Mouse (Mus musculus) thymus, adult 2 months (tissue): Measurements from ENCODE around the gene Uvssa. TPM values are rescaled to one million over a fixed set of nuclear protein-coding genes. Genes with fewer than 3 reads are reported as not detected.

Source experiments
- DNase-seq: peaks from one replicate; pipeline ENCODE4 v3.0.0; 2021
- H3K27ac ChIP-seq: fragments of 200-500 bp; 2 replicates; pipeline ENCODE4 v1.5.1; 2012; ENCODE audit warnings: low read length, control low read depth; ENCODE audit not compliant: control insufficient read depth, insufficient read depth
- H3K27me3 ChIP-seq: fragments of 200-500 bp; 2 replicates; pipeline ENCODE4 v1.6.1; 2012; ENCODE audit warnings: mild to moderate bottlenecking, low read length, moderate library complexity, mixed read lengths; ENCODE audit not compliant: control insufficient read depth, insufficient read depth
- H3K36me3 ChIP-seq: fragments of 200-500 bp; 2 replicates; pipeline ENCODE4 v1.6.1; 2012; ENCODE audit warnings: mild to moderate bottlenecking, low read length, moderate library complexity; ENCODE audit not compliant: control insufficient read depth, insufficient read depth
- H3K4me1 ChIP-seq: fragments of 200-500 bp; replicated peaks from 2 replicates; pipeline ENCODE4 v1.6.1; 2012; ENCODE audit warnings: low read length; ENCODE audit not compliant: control insufficient read depth, insufficient read depth
- H3K4me3 ChIP-seq: fragments of 200-500 bp; 2 replicates; pipeline ENCODE4 v1.5.1; 2012; ENCODE audit warnings: mild to moderate bottlenecking, low read length, control low read depth, moderate library complexity; ENCODE audit not compliant: control insufficient read depth, insufficient read depth
- CTCF ChIP-seq: fragments of 200-500 bp; IDR thresholded peaks from 2 replicates; pipeline ENCODE4 v1.5.1; 2012; ENCODE audit warnings: mild to moderate bottlenecking, control low read depth, low read length, moderate library complexity, borderline replicate concordance; ENCODE audit not compliant: control insufficient read depth, poor library complexity, insufficient read depth; ENCODE audit errors: extremely low read depth
- POLR2A ChIP-seq: fragments of 200-500 bp; IDR thresholded peaks from 2 replicates; pipeline ENCODE4 v1.6.1; 2012; ENCODE audit warnings: mild to moderate bottlenecking, low read length, control low read depth, moderate library complexity; ENCODE audit not compliant: control insufficient read depth, poor library complexity, insufficient read depth; ENCODE audit errors: extremely low read depth
- WGBS: fragments of 180-500 bp; shearing (Covaris S2); methylation state at CpG from one replicate; pipeline ENCODE4 v1.1.7; 2018; 5-methylcytosine and 5-hydroxymethylcytosine counted together
- polyA plus RNA-seq: library from polyadenylated mRNA; depleted of rRNA; stranded (reverse); fragments of >200 nt; gene quantifications from 2 replicates; pipeline ENCODE4 v1.2.3, GENCODE M21; 2012; rRNA removed

Uvssa gene
- polyA plus RNA-seq, 1 experiment: 10.6 TPM

- no peaks in the 10 kb centered on the region for H3K36me3 ChIP-seq
- TF ChIP-seq POLR2A (no peak), CTCF (no peak)
- H3K27me3 ChIP-seq: no peaks in the 10 kb centered on the region
- no peak for DNase-seq
- no peak overlapping the region for H3K27ac ChIP-seq
- no peak overlapping the region for H3K4me3 ChIP-seq
- no peaks in the 10 kb centered on the region for H3K4me1 ChIP-seq
- 80% methylated on average over 11 of the region's 11 CpGs for WGBS
Observed at GRCm38 (mm10) chr5:33465464-33465863, 87.1 kb downstream of the Uvssa start.

Other genes with a start within 250 kb of the Uvssa start
- 8.0 and 10.5 TPM in 2 replicates for gene Spon2, start 160.1 kb upstream of the Uvssa start, polyA plus RNA-seq
- 565 and 568 TPM in 2 replicates for gene Ctbp1, start 103.6 kb upstream of the Uvssa start, polyA plus RNA-seq
- gene Maea, start 43.0 kb upstream of the Uvssa start, polyA plus RNA-seq: 124 and 130 TPM in 2 replicates
- gene Nkx1-1, start 55.4 kb downstream of the Uvssa start, polyA plus RNA-seq: 0.10 TPM in 1 of 2 replicates, not detected in the other